Mouse (Mus musculus): ENCODE measurements at regions not wholly inside any gene's neighbourhood (a gene's known extent, or its start where the extent isn't known, plus 50 kb on each side); places are given as distances from the start of the nearest gene placed in this dataset.

GRCm38 (mm10) chr5:133385374-133386349, 713.8 kb upstream of the Castor2 start:
- Histone ChIP-seq H3K4me3 (replicated peaks) (no peak overlapping the region), H3K27me3 (replicated peaks) (no peaks in the 10 kb centered on the region), H3K36me3 (replicated peaks; ENCODE audit: low read length) (no peaks in the 10 kb centered on the region), H3K9me3 (peaks cover 59% of the 10 kb centered on the region), H3K4me1 (no peaks in the 10 kb centered on the region)
- TF ChIP-seq FLI1 (IDR thresholded peaks at IDR 0.05; ENCODE audit: low read length) = no peak
- TF ChIP-seq GATA1 (IDR thresholded peaks at IDR 0.05; ENCODE audit: borderline replicate concordance, low read length) = no peak

GRCm38 (mm10) chr5:133365771-133366170, 733.7 kb upstream of the Castor2 start:
- Histone ChIP-seq H3K4me3 (replicated peaks) (no peak overlapping the region), H3K4me1 (no peaks in the 10 kb centered on the region), H3K36me3 (replicated peaks; ENCODE audit: low read length) (no peaks in the 10 kb centered on the region), H3K27me3 (replicated peaks) (no peaks in the 10 kb centered on the region), H3K9me3 (peaks cover 29% of the 10 kb centered on the region)
- TF ChIP-seq FLI1 (IDR thresholded peaks at IDR 0.05; ENCODE audit: low read length) = no peak
- TF ChIP-seq GATA1 (IDR thresholded peaks at IDR 0.05; ENCODE audit: borderline replicate concordance, low read length) = no peak

- H3K27me3 ChIP-seq (replicated peaks) = no peaks in the 10 kb centered on the region
- H3K36me3 ChIP-seq (replicated peaks; ENCODE audit: low read length) = no peaks in the 10 kb centered on the region
- TF ChIP-seq FLI1 (IDR thresholded peaks at IDR 0.05; ENCODE audit: low read length) = no peak
- no peak for TF ChIP-seq GATA1 (IDR thresholded peaks at IDR 0.05; ENCODE audit: borderline replicate concordance, low read length)
- no peaks in the 10 kb centered on the region for H3K4me1 ChIP-seq
- peaks cover 38% of the 10 kb centered on the region for H3K9me3 ChIP-seq
- H3K4me3 ChIP-seq (replicated peaks) = no peak overlapping the region
Observed at GRCm38 (mm10) chr5:133347516-133347915, 752.0 kb upstream of the Castor2 start.

- H3K4me1 ChIP-seq = no peaks in the 10 kb centered on the region
- no peak overlapping the region for H3K4me3 ChIP-seq (replicated peaks)
- no peaks in the 10 kb centered on the region for H3K36me3 ChIP-seq (replicated peaks; ENCODE audit: low read length)
- no peaks in the 10 kb centered on the region for H3K27me3 ChIP-seq (replicated peaks)
- peaks cover 38% of the 10 kb centered on the region for H3K9me3 ChIP-seq
- TF ChIP-seq FLI1 (IDR thresholded peaks at IDR 0.05; ENCODE audit: low read length) (no peak), GATA1 (IDR thresholded peaks at IDR 0.05; ENCODE audit: borderline replicate concordance, low read length) (no peak)
Observed at GRCm38 (mm10) chr5:133341973-133342372, 757.5 kb upstream of the Castor2 start.

- Histone ChIP-seq H3K36me3 (replicated peaks; ENCODE audit: low read length) (no peaks in the 10 kb centered on the region), H3K4me3 (replicated peaks) (no peak overlapping the region), H3K9me3 (peaks cover 15% of the 10 kb centered on the region), H3K4me1 (no peaks in the 10 kb centered on the region), H3K27me3 (replicated peaks) (no peaks in the 10 kb centered on the region)
- TF ChIP-seq FLI1 (IDR thresholded peaks at IDR 0.05; ENCODE audit: low read length) (no peak), GATA1 (IDR thresholded peaks at IDR 0.05; ENCODE audit: borderline replicate concordance, low read length) (no peak)
Observed at GRCm38 (mm10) chr5:133320626-133321025, 777.5 kb upstream of the Auts2 start.

GRCm38 (mm10) chr5:133320206-133320605, 777.1 kb upstream of the Auts2 start:
- no peaks in the 10 kb centered on the region for H3K36me3 ChIP-seq (replicated peaks; ENCODE audit: low read length)
- TF ChIP-seq FLI1 (IDR thresholded peaks at IDR 0.05; ENCODE audit: low read length) = no peak
- TF ChIP-seq GATA1 (IDR thresholded peaks at IDR 0.05; ENCODE audit: borderline replicate concordance, low read length) = no peak
- H3K9me3 ChIP-seq = peaks cover 15% of the 10 kb centered on the region
- H3K4me1 ChIP-seq = no peaks in the 10 kb centered on the region
- H3K27me3 ChIP-seq (replicated peaks) = no peaks in the 10 kb centered on the region
- no peak overlapping the region for H3K4me3 ChIP-seq (replicated peaks)

- no peaks in the 10 kb centered on the region for H3K36me3 ChIP-seq (replicated peaks; ENCODE audit: low read length)
- H3K27me3 ChIP-seq (replicated peaks) = no peaks in the 10 kb centered on the region
- peaks cover 36% of the 10 kb centered on the region for H3K9me3 ChIP-seq
- no peak for TF ChIP-seq GATA1 (IDR thresholded peaks at IDR 0.05; ENCODE audit: borderline replicate concordance, low read length)
- TF ChIP-seq FLI1 (IDR thresholded peaks at IDR 0.05; ENCODE audit: low read length) = no peak
- H3K4me3 ChIP-seq (replicated peaks) = no peak overlapping the region
- H3K4me1 ChIP-seq = no peaks in the 10 kb centered on the region
Observed at GRCm38 (mm10) chr5:133314031-133314430, 770.9 kb upstream of the Auts2 start.

GRCm38 (mm10) chr5:133310979-133311890, 768.1 kb upstream of the Auts2 start:
- no peak overlapping the region for H3K4me3 ChIP-seq (replicated peaks)
- H3K4me1 ChIP-seq = no peaks in the 10 kb centered on the region
- no peak for TF ChIP-seq GATA1 (IDR thresholded peaks at IDR 0.05; ENCODE audit: borderline replicate concordance, low read length)
- no peak for TF ChIP-seq FLI1 (IDR thresholded peaks at IDR 0.05; ENCODE audit: low read length)
- no peaks in the 10 kb centered on the region for H3K36me3 ChIP-seq (replicated peaks; ENCODE audit: low read length)
- H3K27me3 ChIP-seq (replicated peaks) = no peaks in the 10 kb centered on the region
- H3K9me3 ChIP-seq = peaks cover 31% of the 10 kb centered on the region

GRCm38 (mm10) chr5:133267887-133268286, 724.7 kb upstream of the Auts2 start:
- H3K4me1 ChIP-seq = no peaks in the 10 kb centered on the region
- no peak overlapping the region for H3K4me3 ChIP-seq (replicated peaks)
- H3K27me3 ChIP-seq (replicated peaks) = no peaks in the 10 kb centered on the region
- peaks cover 36% of the 10 kb centered on the region for H3K9me3 ChIP-seq
- H3K36me3 ChIP-seq (replicated peaks; ENCODE audit: low read length) = no peaks in the 10 kb centered on the region
- no peak for TF ChIP-seq FLI1 (IDR thresholded peaks at IDR 0.05; ENCODE audit: low read length)
- no peak for TF ChIP-seq GATA1 (IDR thresholded peaks at IDR 0.05; ENCODE audit: borderline replicate concordance, low read length)

Data from megakaryocyte, embryonic 14.5 days (primary cell).